Mouse (Mus musculus): ENCODE results near the gene Cox15. TPM values are rescaled to one million over a fixed set of nuclear protein-coding genes. Genes with fewer than 3 reads are reported as not detected.
A peak's percentile ranks its signal among the peaks of the same experiment; 100 is the strongest.

Gene Cox15
- polyA plus RNA-seq, 1 experiment from 2014 or later: 9.3 TPM

DNA sequence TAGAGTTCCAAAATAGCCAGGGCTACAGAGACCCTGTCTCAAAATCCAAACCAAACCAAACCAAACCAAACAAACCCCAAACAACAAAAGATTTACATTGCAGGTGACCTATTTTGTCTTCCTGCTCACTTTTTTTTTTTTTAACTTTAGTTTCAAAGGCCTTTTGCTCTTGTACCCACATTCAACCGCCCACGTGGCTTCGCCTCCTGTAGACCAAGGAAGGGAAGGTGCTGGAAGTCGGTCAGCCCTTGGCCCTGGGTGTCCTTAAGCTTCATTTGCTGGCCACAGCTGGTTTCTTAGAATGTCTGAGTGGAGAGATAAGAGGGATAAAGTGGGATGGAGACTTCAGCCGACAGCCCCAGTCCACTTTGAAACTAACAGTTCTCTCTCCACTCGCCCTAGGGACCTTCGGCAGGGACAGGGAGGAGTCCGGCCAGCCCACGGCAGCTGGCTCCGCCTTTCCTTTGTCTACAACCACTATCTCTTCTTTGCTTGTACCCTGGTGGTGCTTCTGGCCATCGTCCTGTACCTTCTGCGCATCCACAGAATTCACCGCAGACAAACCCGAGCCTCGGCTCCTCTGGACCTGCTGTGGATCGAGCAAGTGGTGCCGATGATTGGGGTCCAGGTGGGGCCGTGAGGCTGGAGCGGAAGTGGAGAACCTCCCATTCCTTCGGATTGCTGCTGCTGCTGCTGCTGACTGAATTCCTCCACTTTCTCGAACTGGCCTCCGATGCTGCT, 23.3 kb downstream of the Cox15 start:
- H3K36me3 ChIP-seq (ENCODE audit: control insufficient read depth, insufficient read depth, low read length): peaks cover 9% of the 10 kb centered on the region

DNA sequence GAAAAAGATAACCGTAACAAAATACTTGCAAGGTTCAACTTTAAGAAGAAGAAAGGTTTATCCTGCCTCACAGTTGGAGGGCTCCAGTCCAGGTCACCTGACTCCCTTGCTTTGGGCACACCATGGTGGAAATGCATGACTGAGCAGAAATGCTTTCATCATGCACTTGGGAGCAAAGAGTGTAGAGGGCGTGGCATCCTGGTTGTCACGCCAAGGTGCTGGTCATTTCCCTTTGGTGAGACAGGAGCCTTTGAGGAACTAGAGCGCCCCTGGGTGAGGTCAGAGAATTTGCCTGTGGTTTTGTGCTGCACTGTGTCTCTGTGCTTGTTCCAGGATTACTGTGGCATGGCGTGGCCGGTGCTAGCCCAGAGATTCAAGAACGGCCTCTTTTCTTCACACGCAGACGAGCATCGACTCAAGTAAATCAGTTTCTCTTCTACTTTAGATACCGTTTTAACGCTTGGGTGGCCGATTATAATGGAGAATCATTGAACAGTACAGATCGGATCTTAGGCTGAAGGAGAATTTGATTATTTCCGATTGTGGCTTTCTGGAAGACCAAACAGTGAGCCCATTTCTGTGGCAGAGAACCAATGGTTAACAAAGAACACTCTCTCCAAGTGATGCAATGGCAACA, 26.2 kb downstream of the Cox15 start:
- peaks cover 7% of the 10 kb centered on the region for H3K36me3 ChIP-seq (ENCODE audit: control insufficient read depth, insufficient read depth, low read length)
- DNase-seq (ENCODE audit: low spot score) (no peak), ATAC-seq (ENCODE audit: insufficient number of reproducible peaks, low FRiP score, low TSS enrichment, low read depth) (no peak)
- no peaks in the 10 kb centered on the region for H3K27me3 ChIP-seq (ENCODE audit: control insufficient read depth, insufficient read depth, low read length)
- H3K4me2 ChIP-seq (ENCODE audit: low read depth, severe bottlenecking): no peak overlapping the region
- H3K27ac ChIP-seq (replicated peaks; ENCODE audit: low read depth, low read length): no peak overlapping the region
- no peaks in the 10 kb centered on the region for H3K4me1 ChIP-seq (ENCODE audit: control insufficient read depth, insufficient read depth, low read length)
- no peak overlapping the region for H3K4me3 ChIP-seq (ENCODE audit: low read depth, low read length)
- H3K9me3 ChIP-seq (ENCODE audit: control insufficient read depth, low read length): no peaks in the 10 kb centered on the region
- 94% methylated on average over 15 of the region's 15 CpGs for WGBS
- no peak overlapping the region for H3K9ac ChIP-seq (ENCODE audit: low read length)

More for the DNA sequence above, 23.3 kb downstream of the Cox15 start:
- Histone ChIP-seq H3K4me2 (ENCODE audit: low read depth, severe bottlenecking) (peak overlapping the region; percentile 32; the same call in 1 of the 2 replicates), H3K9ac (ENCODE audit: low read length) (peak overlapping the region; percentile 8; the same call in 1 of the 2 replicates), H3K4me1 (ENCODE audit: control insufficient read depth, insufficient read depth, low read length) (no peaks in the 10 kb centered on the region), H3K27ac (replicated peaks; ENCODE audit: low read depth, low read length) (0 out of 2 replicates have a peak overlapping the region, but pooled peaks have one; percentile 42), H3K27me3 (ENCODE audit: control insufficient read depth, insufficient read depth, low read length) (no peaks in the 10 kb centered on the region), H3K4me3 (ENCODE audit: low read depth, low read length) (no peak overlapping the region), H3K9me3 (ENCODE audit: control insufficient read depth, low read length) (no peaks in the 10 kb centered on the region)
- ATAC-seq (ENCODE audit: insufficient number of reproducible peaks, low FRiP score, low TSS enrichment, low read depth) (no peak), DNase-seq (ENCODE audit: low spot score) (peak; percentile 33)
- 42% methylated on average over 22 of the region's 22 CpGs for WGBS

DNA sequence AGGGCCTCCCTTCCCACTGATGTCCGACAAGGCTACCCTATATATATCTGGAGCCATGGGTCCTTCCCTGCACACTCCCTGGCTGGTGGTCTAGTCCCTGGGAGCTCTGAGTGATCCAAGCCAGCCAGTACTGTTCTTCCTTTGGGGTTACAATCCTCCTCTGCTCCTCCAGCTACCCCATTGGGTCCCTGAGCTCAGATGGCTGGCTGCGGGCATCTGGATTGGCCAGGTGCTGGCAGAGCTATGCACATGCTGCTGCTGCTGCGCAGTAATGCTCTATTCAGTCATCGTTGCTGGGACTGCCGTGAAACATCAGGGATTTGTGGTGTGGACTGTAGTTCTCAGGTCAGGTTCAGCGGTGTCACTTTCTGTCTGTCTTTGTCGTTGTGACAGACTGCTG, 28.0 kb downstream of the Cox15 start:
- Histone ChIP-seq H3K4me1 (ENCODE audit: control insufficient read depth, insufficient read depth, low read length) (no peaks in the 10 kb centered on the region), H3K27me3 (ENCODE audit: control insufficient read depth, insufficient read depth, low read length) (no peaks in the 10 kb centered on the region), H3K36me3 (ENCODE audit: control insufficient read depth, insufficient read depth, low read length) (peaks cover 7% of the 10 kb centered on the region), H3K4me2 (ENCODE audit: low read depth, severe bottlenecking) (no peak overlapping the region), H3K27ac (replicated peaks; ENCODE audit: low read depth, low read length) (no peak overlapping the region), H3K4me3 (ENCODE audit: low read depth, low read length) (no peak overlapping the region), H3K9ac (ENCODE audit: low read length) (no peak overlapping the region), H3K9me3 (ENCODE audit: control insufficient read depth, low read length) (no peaks in the 10 kb centered on the region)
- 81% methylated on average over 7 of the region's 7 CpGs for whole genome bisulfite sequencing
- DNase-seq (ENCODE audit: low spot score): no peak
- no peak for ATAC-seq (ENCODE audit: insufficient number of reproducible peaks, low FRiP score, low TSS enrichment, low read depth)

GRCm38 (mm10) chr19:43724194-43724593, 28.6 kb downstream of the Cox15 start:
- 93% methylated on average over 20 of the region's 20 CpGs for WGBS
- Histone ChIP-seq H3K27me3 (ENCODE audit: control insufficient read depth, insufficient read depth, low read length) (no peaks in the 10 kb centered on the region), H3K4me3 (ENCODE audit: low read depth, low read length) (no peak overlapping the region), H3K36me3 (ENCODE audit: control insufficient read depth, insufficient read depth, low read length) (peaks cover 7% of the 10 kb centered on the region), H3K9me3 (ENCODE audit: control insufficient read depth, low read length) (no peaks in the 10 kb centered on the region), H3K4me2 (ENCODE audit: low read depth, severe bottlenecking) (no peak overlapping the region), H3K9ac (ENCODE audit: low read length) (no peak overlapping the region), H3K4me1 (ENCODE audit: control insufficient read depth, insufficient read depth, low read length) (no peaks in the 10 kb centered on the region), H3K27ac (replicated peaks; ENCODE audit: low read depth, low read length) (no peak overlapping the region)
- ATAC-seq (ENCODE audit: insufficient number of reproducible peaks, low FRiP score, low TSS enrichment, low read depth) (no peak), DNase-seq (ENCODE audit: low spot score) (no peak)

GRCm38 (mm10) chr19:43723501-43723900, 29.3 kb downstream of the Cox15 start:
- no peak overlapping the region for H3K27ac ChIP-seq (replicated peaks; ENCODE audit: low read depth, low read length)
- H3K27me3 ChIP-seq (ENCODE audit: control insufficient read depth, insufficient read depth, low read length): no peaks in the 10 kb centered on the region
- peaks cover 7% of the 10 kb centered on the region for H3K36me3 ChIP-seq (ENCODE audit: control insufficient read depth, insufficient read depth, low read length)
- no peaks in the 10 kb centered on the region for H3K9me3 ChIP-seq (ENCODE audit: control insufficient read depth, low read length)
- ATAC-seq (ENCODE audit: insufficient number of reproducible peaks, low FRiP score, low TSS enrichment, low read depth) (no peak), DNase-seq (ENCODE audit: low spot score) (no peak)
- no peak overlapping the region for H3K4me2 ChIP-seq (ENCODE audit: low read depth, severe bottlenecking)
- H3K4me1 ChIP-seq (ENCODE audit: control insufficient read depth, insufficient read depth, low read length): no peaks in the 10 kb centered on the region
- H3K9ac ChIP-seq (ENCODE audit: low read length): no peak overlapping the region
- WGBS: 91% methylated on average over 10 of the region's 10 CpGs
- H3K4me3 ChIP-seq (ENCODE audit: low read depth, low read length): no peak overlapping the region

- no peak for DNase-seq (ENCODE audit: low spot score)
Measured at GRCm38 (mm10) chr19:43722891-43723290, 29.9 kb downstream of the Cox15 start.

DNA sequence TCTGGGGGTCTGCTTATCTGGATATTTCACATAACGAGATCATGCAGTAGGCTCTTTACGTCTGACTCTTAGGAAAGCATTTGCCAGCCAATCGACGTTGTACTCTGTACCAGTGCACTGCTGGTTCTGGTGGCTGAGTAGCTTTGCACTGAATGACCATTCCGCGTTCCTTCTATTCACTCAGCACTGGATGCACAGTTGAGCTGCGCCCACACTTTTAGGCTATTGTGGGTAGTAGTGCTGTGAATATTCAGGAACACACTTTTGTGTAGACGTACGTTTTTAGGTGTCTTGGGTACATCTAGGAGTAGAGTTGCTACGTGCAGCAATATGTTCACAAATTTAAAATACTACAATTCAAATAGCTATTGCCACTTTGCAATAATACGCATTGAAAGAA, 32.7 kb downstream of the Cox15 start:
- H3K4me3 ChIP-seq (ENCODE audit: low read depth, low read length): no peak overlapping the region
- ATAC-seq (ENCODE audit: insufficient number of reproducible peaks, low FRiP score, low TSS enrichment, low read depth) (no peak), DNase-seq (ENCODE audit: low spot score) (no peak)
- no peak overlapping the region for H3K4me2 ChIP-seq (ENCODE audit: low read depth, severe bottlenecking)
- H3K9ac ChIP-seq (ENCODE audit: low read length): no peak overlapping the region
- H3K36me3 ChIP-seq (ENCODE audit: control insufficient read depth, insufficient read depth, low read length): peaks cover 2% of the 10 kb centered on the region
- H3K27me3 ChIP-seq (ENCODE audit: control insufficient read depth, insufficient read depth, low read length): no peaks in the 10 kb centered on the region
- 94% methylated on average over 11 of the region's 11 CpGs for WGBS
- no peak overlapping the region for H3K27ac ChIP-seq (replicated peaks; ENCODE audit: low read depth, low read length)
- H3K9me3 ChIP-seq (ENCODE audit: control insufficient read depth, low read length): no peaks in the 10 kb centered on the region
- H3K4me1 ChIP-seq (ENCODE audit: control insufficient read depth, insufficient read depth, low read length): no peaks in the 10 kb centered on the region

More at GRCm38 (mm10) chr19:43722891-43723290, 29.9 kb downstream of the Cox15 start:
- Histone ChIP-seq H3K9me3 (ENCODE audit: control insufficient read depth, low read length) (no peaks in the 10 kb centered on the region), H3K27ac (replicated peaks; ENCODE audit: low read depth, low read length) (no peak overlapping the region), H3K36me3 (ENCODE audit: control insufficient read depth, insufficient read depth, low read length) (peaks cover 7% of the 10 kb centered on the region), H3K4me3 (ENCODE audit: low read depth, low read length) (no peak overlapping the region), H3K4me1 (ENCODE audit: control insufficient read depth, insufficient read depth, low read length) (no peaks in the 10 kb centered on the region), H3K9ac (ENCODE audit: low read length) (no peak overlapping the region), H3K27me3 (ENCODE audit: control insufficient read depth, insufficient read depth, low read length) (no peaks in the 10 kb centered on the region), H3K4me2 (ENCODE audit: low read depth, severe bottlenecking) (no peak overlapping the region; the same call in 1 of the 2 replicates)
- ATAC-seq (ENCODE audit: insufficient number of reproducible peaks, low FRiP score, low TSS enrichment, low read depth): no peak
- 77% methylated on average over 8 of the region's 8 CpGs for WGBS

DNA sequence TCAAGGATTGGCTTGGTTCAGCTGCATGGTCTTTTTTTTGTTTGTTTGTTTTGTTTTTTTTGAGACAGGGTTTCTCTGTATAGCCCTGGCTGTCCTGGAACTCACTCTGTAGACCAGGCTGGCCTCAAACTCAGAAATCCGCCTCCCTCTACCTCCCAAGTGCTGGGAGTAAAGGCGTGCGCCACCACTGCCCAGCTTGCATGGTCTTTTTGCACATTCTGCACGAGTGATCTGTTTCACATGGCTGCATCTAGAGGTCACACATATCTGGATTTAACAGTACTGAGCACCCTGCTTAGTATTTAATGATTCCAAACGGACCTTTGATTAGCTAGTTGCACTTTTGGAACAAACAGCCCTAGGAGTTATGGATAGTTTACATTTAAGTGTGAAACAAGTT, 40.8 kb downstream of the Cox15 start:
- H3K4me2 ChIP-seq (ENCODE audit: low read depth, severe bottlenecking): no peak overlapping the region
- no peaks in the 10 kb centered on the region for H3K9me3 ChIP-seq (ENCODE audit: control insufficient read depth, low read length)
- DNase-seq (ENCODE audit: low spot score) (no peak), ATAC-seq (ENCODE audit: insufficient number of reproducible peaks, low FRiP score, low TSS enrichment, low read depth) (no peak)
- no peaks in the 10 kb centered on the region for H3K4me1 ChIP-seq (ENCODE audit: control insufficient read depth, insufficient read depth, low read length)
- WGBS: 75% methylated on average over 5 of the region's 5 CpGs
- H3K36me3 ChIP-seq (ENCODE audit: control insufficient read depth, insufficient read depth, low read length): no peaks in the 10 kb centered on the region; the same call in 1 of the 2 replicates
- no peak overlapping the region for H3K4me3 ChIP-seq (ENCODE audit: low read depth, low read length)
- no peak overlapping the region for H3K9ac ChIP-seq (ENCODE audit: low read length)
- no peaks in the 10 kb centered on the region for H3K27me3 ChIP-seq (ENCODE audit: control insufficient read depth, insufficient read depth, low read length)
- H3K27ac ChIP-seq (replicated peaks; ENCODE audit: low read depth, low read length): no peak overlapping the region

All from limb, embryonic 11.5 days (tissue).